Mouse (Mus musculus) kidney, adult 2 months (tissue): ENCODE measurements around the gene 1700018B08Rik. TPM values are rescaled to one million over a fixed set of nuclear protein-coding genes. Genes with fewer than 3 reads are reported as not detected.

ENCODE experiments used
- DNase-seq: peaks from one replicate; pipeline ENCODE4 v3.0.0; 2021
- H3K27ac ChIP-seq: fragments of 200-500 bp; 2 replicates; pipeline ENCODE4 v1.5.1; 2012; ENCODE audit warnings: low read depth, low read length, control low read depth, inconsistent platforms; ENCODE audit not compliant: insufficient read depth
- H3K27me3 ChIP-seq: fragments of 200-500 bp; replicated peaks from 2 replicates; pipeline ENCODE4 v1.6.1; 2012; ENCODE audit warnings: mild to moderate bottlenecking, moderate library complexity, low read length, inconsistent platforms; ENCODE audit not compliant: control insufficient read depth, insufficient read depth
- H3K36me3 ChIP-seq: fragments of 200-500 bp; 2 replicates; pipeline ENCODE4 v1.6.1; 2012; ENCODE audit warnings: mild to moderate bottlenecking, moderate library complexity, low read length, inconsistent platforms; ENCODE audit not compliant: control insufficient read depth, insufficient read depth
- H3K4me1 ChIP-seq: fragments of 200-500 bp; 2 replicates; pipeline ENCODE4 v1.6.1; 2011; ENCODE audit warnings: low read length; ENCODE audit not compliant: control insufficient read depth, insufficient read depth
- H3K4me3 ChIP-seq: fragments of 200-500 bp; 2 replicates; pipeline ENCODE4 v1.5.1; 2011; ENCODE audit warnings: mild to moderate bottlenecking, low read depth, low read length, control low read depth; ENCODE audit not compliant: insufficient read depth
- CTCF ChIP-seq: fragments of 200-500 bp; conservative IDR thresholded peaks from 2 replicates; pipeline ENCODE4 v1.5.1; 2011; ENCODE audit warnings: low read depth, mild to moderate bottlenecking, control low read depth, low read length, moderate library complexity, mixed read lengths; ENCODE audit not compliant: insufficient read depth, insufficient read length
- POLR2A ChIP-seq: fragments of 200-500 bp; IDR thresholded peaks from one replicate; pipeline ENCODE4 v1.6.1; 2011; ENCODE audit warnings: low read depth, low read length, control low read depth
- WGBS: fragments of 180-500 bp; shearing (Covaris S2); methylation state at CpG from one replicate; pipeline ENCODE4 v1.1.7; 2018; 5-methylcytosine and 5-hydroxymethylcytosine counted together
- polyA plus RNA-seq: library from polyadenylated mRNA; depleted of rRNA; stranded (reverse); fragments of >200 nt; gene quantifications from 2 replicates; pipeline ENCODE4 v1.2.3, GENCODE M21; 2012; rRNA removed

The 1700018B08Rik gene
- polyA plus RNA-seq, 1 experiment, result not detected

DNA sequence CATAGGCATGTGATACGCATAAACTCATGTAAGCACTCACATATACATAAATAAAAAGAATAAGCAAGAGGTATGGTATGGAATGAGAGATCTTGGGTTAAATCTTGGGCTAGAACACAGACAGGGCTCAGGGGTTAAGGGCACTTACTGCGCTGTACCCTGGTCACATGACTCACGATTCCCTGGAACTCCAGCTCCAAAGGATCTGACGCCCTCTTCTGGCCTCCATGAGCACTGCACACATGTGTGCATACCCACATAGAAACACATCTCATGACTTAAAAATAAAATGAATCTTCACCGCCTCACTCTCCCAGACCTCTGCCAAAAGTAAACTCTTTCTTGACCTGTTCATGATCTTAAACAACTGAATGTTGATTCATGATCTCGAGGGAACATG, 46.5 kb downstream of the 1700018B08Rik start:
- DNase-seq, result no peak
- Histone ChIP-seq H3K4me3 (no peak overlapping the region), H3K36me3 (no peaks in the 10 kb centered on the region), H3K27me3 (no peaks in the 10 kb centered on the region), H3K4me1 (no peaks in the 10 kb centered on the region), H3K27ac (no peak overlapping the region)
- 93% methylated on average over 6 of the region's 6 CpGs for WGBS
- TF ChIP-seq POLR2A (no peak), CTCF (0 out of 2 replicates have a peak, but pooled peaks have one; percentile 2)

DNA sequence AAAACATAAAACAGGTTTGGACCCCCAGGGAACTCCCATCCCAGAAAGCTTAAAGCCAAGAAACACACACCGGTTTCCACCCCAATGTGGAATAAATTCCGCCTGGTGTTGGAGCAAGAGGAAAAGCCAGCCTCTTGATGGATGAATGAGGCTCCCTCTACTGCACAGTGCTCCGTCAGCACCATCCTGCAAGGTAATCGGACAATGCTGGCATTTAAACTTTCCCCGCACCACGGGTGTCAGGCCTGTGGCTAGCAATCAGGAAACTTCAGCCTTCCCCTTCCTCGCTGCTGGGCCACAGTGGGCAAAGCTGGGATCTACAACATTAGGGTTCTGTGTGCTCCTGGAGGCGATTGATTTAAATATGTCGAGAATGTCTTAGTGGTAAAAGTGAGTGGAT, 52.5 kb downstream of the 1700018B08Rik start:
- Histone ChIP-seq H3K27ac (no peak overlapping the region), H3K27me3 (no peaks in the 10 kb centered on the region), H3K4me1 (no peaks in the 10 kb centered on the region), H3K4me3 (no peak overlapping the region), H3K36me3 (no peaks in the 10 kb centered on the region)
- DNase-seq, result no peak
- TF ChIP-seq CTCF (no peak), POLR2A (no peak)
- 61% methylated on average over 9 of the region's 9 CpGs for WGBS

GRCm38 (mm10) chr8:121484072-121484782, 59.9 kb downstream of the 1700018B08Rik start:
- TF ChIP-seq CTCF (no peak), POLR2A (no peak)
- 31% methylated on average over 23 of the region's 23 CpGs for WGBS

More at GRCm38 (mm10) chr8:121484072-121484782, 59.9 kb downstream of the 1700018B08Rik start:
- Histone ChIP-seq H3K27me3 (no peaks in the 10 kb centered on the region), H3K36me3 (no peaks in the 10 kb centered on the region), H3K4me1 (no peaks in the 10 kb centered on the region), H3K4me3 (no peak overlapping the region), H3K27ac (no peak overlapping the region)
- DNase-seq, result no peak

Other genes starting within 250 kb of the 1700018B08Rik start
- gene Fbxo31, start 34.5 kb upstream of the 1700018B08Rik start, polyA plus RNA-seq, result 16.2 and 16.4 TPM in 2 replicates
- gene Map1lc3b, start 46.0 kb upstream of the 1700018B08Rik start, polyA plus RNA-seq, result 130 and 155 TPM in 2 replicates
- gene Zcchc14, start 108.6 kb upstream of the 1700018B08Rik start, polyA plus RNA-seq, result 31.4 and 37.0 TPM in 2 replicates
- gene Jph3, start 185.3 kb upstream of the 1700018B08Rik start, polyA plus RNA-seq, result 0.07 and 0.20 TPM in 2 replicates